Mouse (Mus musculus): ENCODE measurements around the gene Tifab. TPM values are rescaled to one million over a fixed set of nuclear protein-coding genes. Genes with fewer than 3 reads are reported as not detected.
"Not testable (repeated sequence)": the region's sequence is repeated elsewhere in the genome, so short reads cannot be mapped to it uniquely, and the experiment has no call there.

Gene Tifab
- polyA plus RNA-seq (2015; fragmentation: Nextera tagmentation; extraction: Ambion mirVana) = 4.8 and 5.4 TPM in 2 replicates

DNA sequence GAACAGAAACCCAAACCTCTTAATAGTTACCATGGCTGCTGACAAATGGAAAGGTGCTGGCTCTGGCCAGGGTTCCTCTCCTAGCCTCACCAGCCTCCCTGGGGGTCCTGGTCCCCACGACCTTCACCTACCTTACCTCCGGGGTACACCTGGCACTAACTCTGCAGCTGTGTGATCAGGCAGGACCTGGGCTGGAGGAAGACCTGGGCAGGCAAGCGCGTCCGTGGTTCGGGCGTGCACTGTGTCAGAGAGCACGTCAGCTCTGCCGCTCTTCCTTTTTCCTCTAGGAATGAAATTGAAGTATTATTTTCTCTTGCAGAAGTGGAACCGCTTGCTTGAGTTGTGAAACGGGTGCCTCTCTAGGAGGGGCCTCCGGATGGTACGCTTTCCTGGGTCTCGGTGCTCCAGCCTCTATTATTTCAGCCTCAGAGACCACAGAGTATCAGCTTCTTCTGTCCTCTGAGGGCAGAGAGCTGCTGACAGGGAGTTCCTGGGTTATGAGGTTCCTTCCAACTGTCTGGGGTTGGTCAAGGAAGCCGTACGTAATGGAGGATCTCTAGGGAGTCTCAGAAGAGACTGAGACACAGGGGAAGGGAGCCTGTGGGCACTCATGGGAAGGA, at the start of gene Tifab:
TSS of gene Tifab (minus strand) at position 470 of the 620 bp plus-strand sequence.
- no peak for DNase-seq (ENCODE audit: low spot score)

DNA sequence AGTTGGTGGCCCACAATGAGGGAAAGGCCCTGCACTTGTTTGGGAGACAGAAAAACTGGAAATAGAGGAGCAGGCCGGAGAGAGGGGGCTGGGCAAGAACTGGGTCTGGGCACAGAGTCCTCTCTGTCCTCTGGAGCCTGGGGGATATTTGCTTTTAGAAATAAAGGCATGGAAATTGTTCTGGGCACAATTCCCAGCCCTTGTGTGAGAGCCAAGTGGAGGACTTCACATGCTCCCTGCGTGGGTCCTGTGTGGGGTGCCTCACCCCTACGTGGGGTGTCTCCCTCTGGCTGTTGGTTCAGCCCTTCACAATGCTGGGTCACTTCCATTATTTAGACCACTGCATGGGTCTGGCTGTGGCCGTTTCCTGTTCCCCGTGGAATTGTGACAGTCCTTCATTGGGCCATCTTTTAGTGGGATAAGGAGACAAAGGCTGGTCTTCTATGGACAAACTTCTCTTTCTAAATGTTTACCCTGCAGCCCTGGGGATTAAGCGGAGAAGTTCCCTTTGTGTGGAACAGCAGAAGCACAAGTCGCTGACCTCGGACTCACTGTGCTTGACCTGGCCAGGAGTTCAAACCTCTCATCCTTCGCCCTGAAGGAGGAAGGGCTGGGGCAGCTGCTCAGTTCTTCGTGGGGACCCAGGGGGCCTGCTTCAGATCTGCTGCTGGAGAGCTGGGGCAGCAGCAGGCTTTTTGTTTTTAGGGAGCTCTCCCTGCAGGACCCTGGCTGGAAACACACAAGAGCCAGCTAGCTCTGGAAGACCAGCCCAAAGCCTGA, 47.7 kb upstream of the Tifab start:
- DNase-seq (ENCODE audit: low spot score) = no peak

DNA sequence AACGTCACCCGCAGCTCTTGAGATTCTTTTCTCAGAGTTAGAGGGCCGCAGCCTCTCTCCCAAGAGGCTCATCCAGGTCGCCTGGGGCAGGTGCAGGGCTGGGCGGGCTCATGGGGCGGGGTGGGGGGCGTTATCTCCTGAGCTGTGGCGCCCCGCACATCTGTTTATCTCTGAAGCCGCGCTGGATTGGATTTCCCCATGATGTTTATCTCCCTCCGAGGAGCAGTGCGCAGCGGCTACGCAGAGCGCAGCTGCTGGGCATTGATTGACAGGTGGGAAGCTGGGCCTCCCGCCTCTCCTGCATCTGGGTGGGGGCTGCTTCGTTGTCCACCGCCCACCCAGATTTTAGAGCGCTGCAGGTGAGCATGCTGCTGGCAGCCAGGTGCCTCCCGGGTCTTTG, 44.9 kb upstream of the Tifab start:
- DNase-seq (ENCODE audit: low spot score) = peak; percentile 65

- no peak for DNase-seq (ENCODE audit: low spot score)
These were observed 44.2 kb upstream of the Tifab start for GRCm38 (mm10) chr13:56222849-56223246.

DNA sequence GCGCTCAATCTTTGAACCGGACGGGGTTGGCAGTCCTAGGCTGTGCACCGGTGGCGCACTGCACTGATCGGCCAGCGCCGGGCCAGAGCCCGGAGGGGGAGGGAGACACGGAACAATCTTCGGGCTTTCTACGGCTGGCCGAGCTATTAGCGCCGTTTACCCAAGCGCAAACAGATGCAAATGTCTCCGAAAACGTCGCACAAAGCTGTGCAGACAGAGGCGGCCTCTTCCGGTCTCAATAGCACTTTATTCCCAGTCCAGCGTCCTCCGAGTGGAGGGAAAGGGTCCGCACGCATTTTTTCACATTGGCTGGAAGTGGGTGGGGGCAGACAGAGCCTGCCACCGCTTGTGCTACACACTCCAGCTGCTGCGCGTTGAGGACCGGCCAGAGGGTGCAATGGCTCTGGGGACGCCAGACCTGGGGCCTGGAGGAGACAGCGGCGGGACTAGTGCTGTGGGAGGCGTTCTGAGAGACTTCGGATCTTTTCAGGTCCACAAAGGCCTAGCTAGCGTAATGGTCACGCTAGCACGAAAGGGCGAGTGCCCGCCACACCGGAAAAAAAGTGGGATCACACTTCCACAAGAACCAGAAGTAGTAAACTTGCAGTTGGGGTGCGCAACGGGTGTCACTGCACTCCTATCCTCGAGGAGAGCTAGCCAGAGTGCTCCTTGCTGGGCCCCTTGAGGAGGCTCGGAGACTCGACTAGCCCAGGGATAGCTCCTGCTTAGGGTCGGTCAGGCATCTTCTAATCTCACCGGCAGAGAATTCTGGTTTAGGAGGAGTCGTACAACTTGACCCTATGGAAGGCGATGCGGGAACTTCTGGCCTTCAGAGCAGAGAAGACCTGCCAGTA, 43.5 kb upstream of the Tifab start:
- DNase-seq (ENCODE audit: low spot score) = no peak

DNA sequence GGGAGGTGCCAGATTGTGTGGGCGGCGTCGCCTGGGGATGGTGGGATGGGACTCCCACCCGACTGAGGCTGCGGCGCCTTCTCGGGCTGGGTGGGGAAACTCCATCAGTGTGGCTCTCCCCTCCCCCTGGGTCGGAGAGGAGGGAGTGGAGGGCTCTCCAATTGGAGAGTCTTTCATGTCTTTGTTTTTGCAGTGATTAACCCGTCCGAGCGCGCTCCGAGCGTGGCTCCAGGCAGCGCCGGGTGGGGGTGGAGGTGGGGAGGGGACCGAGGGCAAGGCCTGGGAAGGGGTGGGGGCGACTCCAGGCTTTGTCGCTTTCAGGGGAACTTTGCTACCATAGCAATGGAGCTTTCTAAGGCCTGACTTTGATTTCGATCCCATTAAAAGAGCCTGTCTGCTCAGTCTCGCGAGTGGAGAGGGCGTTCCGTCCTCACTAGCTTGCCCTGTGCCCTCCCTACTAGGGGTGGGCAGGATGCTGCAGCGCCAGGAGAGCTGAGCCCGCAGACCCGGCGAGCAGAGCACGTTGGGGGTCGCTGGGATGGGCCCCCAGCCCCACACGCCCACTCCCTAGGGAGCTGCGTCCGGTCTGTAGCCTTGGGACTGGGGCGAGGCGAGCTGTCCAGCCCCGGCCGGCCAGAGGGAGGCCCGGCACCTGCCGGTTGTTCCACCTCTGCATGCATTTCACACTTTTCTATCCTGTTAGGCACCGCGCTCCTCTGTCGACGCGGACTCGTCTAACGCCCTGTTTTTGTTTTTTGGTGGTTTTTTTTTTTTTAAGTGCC, 42.6 kb upstream of the Tifab start:
- DNase-seq (ENCODE audit: low spot score) = no peak

DNA sequence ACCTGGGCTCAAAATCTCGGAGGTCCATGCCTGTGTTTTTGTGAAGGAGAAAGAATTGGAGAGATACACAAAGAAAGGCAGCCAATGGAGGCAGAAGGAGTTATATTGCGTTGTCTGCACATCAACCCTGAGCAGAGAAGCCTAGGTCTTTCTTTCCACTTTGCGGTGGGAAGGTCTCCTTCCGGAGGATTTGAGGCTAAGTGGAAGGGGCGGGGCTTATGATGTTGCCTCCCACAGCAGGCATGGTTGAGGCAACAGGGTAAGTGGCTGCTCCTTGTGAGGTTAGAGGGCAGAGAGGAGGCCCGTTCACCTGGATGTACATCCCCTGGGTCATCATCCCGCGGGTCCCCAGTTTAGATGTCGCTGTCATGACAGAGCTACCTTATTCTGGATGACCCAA, 40.6 kb upstream of the Tifab start:
- DNase-seq (ENCODE audit: low spot score) = peak; percentile 73

- DNase-seq (ENCODE audit: low spot score) = no peak
These were observed 37.4 kb upstream of the Tifab start for GRCm38 (mm10) chr13:56216090-56216489.

GRCm38 (mm10) chr13:56214633-56215032, 35.9 kb upstream of the Tifab start:
- DNase-seq (ENCODE audit: low spot score) = no peak

DNA sequence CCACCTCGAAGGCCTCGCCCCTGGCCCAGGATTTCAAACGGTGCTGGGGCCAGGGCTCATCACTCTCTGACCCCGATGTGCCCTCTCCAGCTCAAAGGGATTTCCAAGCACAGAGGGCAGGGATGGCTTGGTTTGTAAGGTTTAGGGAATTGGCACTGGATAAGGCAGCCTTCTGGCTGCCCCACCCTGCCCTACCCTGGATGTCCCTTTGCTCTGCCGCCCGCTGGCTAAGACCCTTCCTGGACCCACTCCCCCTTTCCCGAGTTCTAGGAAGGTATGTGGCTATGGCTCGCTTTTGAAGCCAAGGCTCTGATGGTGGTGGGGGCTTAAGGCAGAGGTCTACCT, 30.4 kb upstream of the Tifab start:
- DNase-seq (ENCODE audit: low spot score) = no peak

DNA sequence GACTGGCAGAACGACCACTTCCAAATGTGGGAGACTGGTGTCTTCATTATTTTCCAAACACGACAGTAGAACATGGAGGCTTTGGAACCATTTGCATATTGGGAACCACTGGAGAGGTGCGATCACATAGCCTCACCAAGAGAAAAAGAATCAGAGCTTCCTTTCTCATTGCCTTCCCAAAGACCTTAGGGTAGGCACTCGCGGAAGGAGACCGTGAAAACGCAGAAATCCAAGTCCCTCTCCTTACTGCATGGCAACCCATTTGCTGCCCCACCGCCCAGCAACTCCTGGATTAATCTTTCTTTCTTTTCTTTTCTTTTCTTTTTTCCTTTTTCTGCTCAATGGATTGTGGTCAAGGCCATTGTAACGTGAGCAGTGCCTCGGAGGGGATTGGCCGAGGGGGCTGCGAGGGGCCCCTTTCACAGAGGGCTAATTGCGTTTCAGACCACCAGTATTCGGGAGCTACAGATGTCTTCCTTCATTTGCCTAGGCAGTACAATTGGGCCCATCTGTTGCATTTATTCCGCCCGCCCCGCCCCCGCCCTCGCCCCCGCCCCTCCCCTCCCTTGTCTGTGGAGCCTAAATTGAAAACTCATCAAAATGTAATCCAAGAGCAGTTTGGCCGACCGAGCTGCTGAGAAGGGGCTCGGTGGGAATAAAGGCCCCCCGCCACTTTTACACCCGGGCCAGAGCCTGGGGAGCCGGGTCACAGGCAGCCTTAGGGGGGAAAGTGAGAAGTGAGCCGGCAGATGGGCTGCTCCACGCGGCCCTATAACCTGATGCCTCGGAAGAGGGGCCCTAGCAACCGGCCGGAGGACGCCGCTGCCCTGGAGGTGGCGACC, 29.8 kb upstream of the Tifab start:
- no peak for DNase-seq (ENCODE audit: low spot score)

DNA sequence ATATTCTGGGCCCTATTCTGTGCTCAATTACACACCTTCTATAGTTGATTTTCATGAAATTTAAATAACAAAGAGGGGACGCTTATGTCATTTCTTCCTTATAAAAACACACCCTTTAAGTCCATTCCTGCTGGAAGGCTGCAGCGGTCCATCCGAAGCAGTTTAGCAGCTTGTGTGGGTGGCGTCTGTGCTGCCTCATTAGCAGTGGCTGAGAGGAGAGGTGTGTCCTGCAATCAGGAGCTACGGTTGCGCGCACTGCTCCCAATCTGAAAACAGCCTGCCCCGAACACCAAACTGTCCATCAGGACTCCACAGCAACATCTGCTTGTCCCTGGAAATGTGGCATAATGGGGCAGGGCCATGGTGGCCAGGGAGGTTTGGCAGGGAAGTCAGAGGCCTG, 20.8 kb upstream of the Tifab start:
- DNase-seq (ENCODE audit: low spot score) = no peak

DNA sequence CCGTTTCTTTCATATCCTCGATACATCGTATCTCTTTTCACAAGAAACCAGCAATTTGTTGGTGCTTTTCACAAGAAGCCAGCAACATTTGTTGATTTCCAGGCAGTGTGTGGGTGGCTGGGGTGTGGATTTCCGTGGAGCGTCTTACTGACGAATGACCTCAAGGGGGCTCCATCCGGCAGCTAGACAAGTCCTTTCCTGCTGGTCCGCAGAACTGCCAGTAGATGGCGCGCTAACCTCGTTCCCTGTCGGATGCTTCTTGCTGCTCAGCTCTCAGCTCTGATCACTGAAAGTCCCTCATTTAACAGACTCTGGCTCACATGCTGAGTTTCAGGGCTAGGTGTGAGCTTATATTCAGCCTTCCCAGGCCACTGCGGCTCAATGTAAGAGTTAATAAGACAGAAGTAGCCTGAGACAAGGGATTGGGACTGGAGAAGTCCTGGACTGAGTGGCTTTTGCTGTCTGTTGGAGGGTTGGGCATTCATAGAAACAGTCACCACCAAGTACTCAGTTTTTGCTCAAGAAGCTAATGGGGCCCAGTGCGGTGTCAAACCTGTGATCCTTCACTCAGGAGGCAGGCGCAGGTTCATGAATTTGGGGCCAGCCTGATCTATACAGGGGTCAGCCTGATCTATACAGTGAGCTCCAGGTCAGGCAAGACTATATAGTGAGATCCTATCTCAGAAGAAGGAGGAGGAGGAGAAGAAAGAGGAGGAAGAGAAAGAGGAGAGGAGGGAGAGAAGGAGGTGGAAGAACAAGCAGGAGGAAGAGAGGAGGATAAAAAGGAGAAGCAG, 19.0 kb upstream of the Tifab start:
- peak; percentile 94 for DNase-seq (ENCODE audit: low spot score)

DNA sequence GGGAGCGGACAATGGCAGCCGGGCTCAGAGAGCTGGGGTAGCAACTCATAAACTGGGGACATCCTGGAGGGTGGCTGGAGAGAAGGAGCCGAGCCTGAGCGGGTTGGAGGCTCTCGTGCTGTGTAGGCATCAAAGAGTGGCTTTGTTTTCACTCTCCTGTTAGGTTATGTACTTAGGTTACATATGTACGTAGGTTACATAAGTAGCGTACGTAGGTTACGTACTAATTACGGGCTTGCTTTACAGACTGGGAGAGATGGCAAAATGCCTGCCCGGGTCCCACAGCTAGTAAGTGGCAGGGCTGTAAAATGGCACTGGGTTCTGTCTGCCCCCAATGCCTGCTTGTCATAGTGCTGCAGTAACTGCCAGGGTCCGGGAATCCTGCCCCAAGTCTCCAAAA, 18.3 kb upstream of the Tifab start:
- no peak for DNase-seq (ENCODE audit: low spot score)

DNA sequence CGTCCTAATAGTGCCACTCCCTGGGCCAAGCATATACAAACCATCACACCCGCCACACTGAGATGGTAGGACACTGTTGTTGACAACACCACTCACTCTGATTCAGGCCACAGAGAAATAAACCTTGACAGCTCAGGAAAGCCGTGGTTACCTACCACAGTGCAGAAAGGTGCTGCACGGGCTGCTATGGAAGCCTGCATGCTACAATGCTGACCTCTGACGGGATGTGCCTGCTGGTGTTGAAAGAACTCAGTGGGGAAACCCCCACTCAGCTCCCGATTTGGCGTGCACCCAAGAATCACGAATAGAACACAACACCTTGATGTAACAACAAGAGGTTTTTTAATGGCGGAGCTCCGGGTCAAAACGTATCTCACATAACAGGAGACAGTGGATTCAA, 17.1 kb upstream of the Tifab start:
- not testable (repeated sequence) for DNase-seq (ENCODE audit: low spot score)

DNA sequence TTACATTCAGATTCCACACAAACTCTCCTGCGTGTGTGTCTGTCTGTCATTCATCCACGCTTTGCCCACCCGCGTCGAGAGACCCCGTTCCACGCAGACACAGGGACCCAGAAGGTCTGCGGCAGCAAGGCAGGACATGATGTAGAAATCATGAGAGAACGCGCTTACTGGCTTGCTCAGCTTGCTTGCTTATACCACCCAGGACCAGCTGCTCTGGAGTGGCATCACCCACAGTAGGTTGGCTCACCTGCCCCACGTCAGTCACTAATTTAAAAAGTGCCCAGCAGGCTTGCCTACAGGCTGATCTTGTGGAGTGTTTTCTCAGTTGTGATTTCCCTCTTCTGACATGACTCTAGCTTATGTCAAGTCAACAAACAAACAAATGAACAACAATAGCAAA, 15.5 kb upstream of the Tifab start:
- DNase-seq (ENCODE audit: low spot score) = not testable (repeated sequence)

- peak; percentile 79 for DNase-seq (ENCODE audit: low spot score)
These were observed 12.5 kb upstream of the Tifab start for GRCm38 (mm10) chr13:56191225-56191624.

GRCm38 (mm10) chr13:56189688-56190087, 11.0 kb upstream of the Tifab start:
- DNase-seq (ENCODE audit: low spot score) = peak; percentile 23

- no peak for DNase-seq (ENCODE audit: low spot score)
These were observed 5.0 kb upstream of the Tifab start for GRCm38 (mm10) chr13:56183687-56184086.

- no peak for DNase-seq (ENCODE audit: low spot score)
These were observed 2.7 kb upstream of the Tifab start for GRCm38 (mm10) chr13:56181424-56181823.

Data from thymus, postnatal 0 days (tissue).